Mouse (Mus musculus): ENCODE measurements around the gene Cytip. TPM values are rescaled to one million over a fixed set of nuclear protein-coding genes. Genes with fewer than 3 reads are reported as not detected.
"Not testable (repeated sequence)": the region's sequence is repeated elsewhere in the genome, so short reads cannot be mapped to it uniquely, and the experiment has no call there.

Cytip gene
- polyA plus RNA-seq, 1 experiment = 0.40 TPM

GRCm38 (mm10) chr2:58137676-58138075 is 57.7 kb downstream of the Cytip start:
- TF ChIP-seq POLR2A (IDR thresholded peaks at IDR 0.05; ENCODE audit: low read depth, low read length) = no peak
- TF ChIP-seq CTCF (IDR thresholded peaks at IDR 0.05; ENCODE audit: borderline replicate concordance, insufficient read depth, low read length) = no peak
- H3K4me3 ChIP-seq (ENCODE audit: insufficient read depth, low read length) = no peak overlapping the region
- peak overlapping the region; percentile 8; the same call in 1 of the 2 replicates for H3K27ac ChIP-seq (ENCODE audit: insufficient read depth, low read length)
- H3K4me1 ChIP-seq (ENCODE audit: control insufficient read depth, insufficient read depth, low read length) = peaks cover 7% of the 10 kb centered on the region

GRCm38 (mm10) chr2:58136526-58136925 is 58.8 kb downstream of the Cytip start:
- TF ChIP-seq CTCF (IDR thresholded peaks at IDR 0.05; ENCODE audit: borderline replicate concordance, insufficient read depth, low read length) (no peak), POLR2A (IDR thresholded peaks at IDR 0.05; ENCODE audit: low read depth, low read length) (no peak)
- no peak overlapping the region for H3K4me3 ChIP-seq (ENCODE audit: insufficient read depth, low read length)

GRCm38 (mm10) chr2:58135061-58135463 is 60.3 kb downstream of the Cytip start:
- TF ChIP-seq CTCF (IDR thresholded peaks at IDR 0.05; ENCODE audit: borderline replicate concordance, insufficient read depth, low read length) (no peak), POLR2A (IDR thresholded peaks at IDR 0.05; ENCODE audit: low read depth, low read length) (no peak)
- no peak overlapping the region for H3K4me3 ChIP-seq (ENCODE audit: insufficient read depth, low read length)
- H3K27ac ChIP-seq (ENCODE audit: insufficient read depth, low read length) = peak overlapping the region; percentile 93
- H3K4me1 ChIP-seq (ENCODE audit: control insufficient read depth, insufficient read depth, low read length) = peaks cover 7% of the 10 kb centered on the region

More at GRCm38 (mm10) chr2:58136526-58136925, 58.8 kb downstream of the Cytip start:
- H3K27ac ChIP-seq (ENCODE audit: insufficient read depth, low read length) = no peak overlapping the region; the same call in 1 of the 2 replicates
- peaks cover 7% of the 10 kb centered on the region for H3K4me1 ChIP-seq (ENCODE audit: control insufficient read depth, insufficient read depth, low read length)

GRCm38 (mm10) chr2:58132597-58132996 is 62.7 kb downstream of the Cytip start:
- Histone ChIP-seq H3K27ac (ENCODE audit: insufficient read depth, low read length) (no peak overlapping the region), H3K4me1 (ENCODE audit: control insufficient read depth, insufficient read depth, low read length) (peaks cover 7% of the 10 kb centered on the region), H3K4me3 (ENCODE audit: insufficient read depth, low read length) (no peak overlapping the region)
- TF ChIP-seq POLR2A (IDR thresholded peaks at IDR 0.05; ENCODE audit: low read depth, low read length) = no peak

- H3K27ac ChIP-seq (ENCODE audit: insufficient read depth, low read length) = no peak overlapping the region
- TF ChIP-seq POLR2A (IDR thresholded peaks at IDR 0.05; ENCODE audit: low read depth, low read length) (no peak), CTCF (IDR thresholded peaks at IDR 0.05; ENCODE audit: borderline replicate concordance, insufficient read depth, low read length) (no peak)
- H3K4me1 ChIP-seq (ENCODE audit: control insufficient read depth, insufficient read depth, low read length) = peaks cover 2% of the 10 kb centered on the region
- H3K4me3 ChIP-seq (ENCODE audit: insufficient read depth, low read length) = no peak overlapping the region
These were observed 65.4 kb downstream of the Cytip start for GRCm38 (mm10) chr2:58129903-58130302.

- TF ChIP-seq POLR2A (IDR thresholded peaks at IDR 0.05; ENCODE audit: low read depth, low read length) (no peak), CTCF (IDR thresholded peaks at IDR 0.05; ENCODE audit: borderline replicate concordance, insufficient read depth, low read length) (no peak)
- Histone ChIP-seq H3K4me3 (ENCODE audit: insufficient read depth, low read length) (no peak overlapping the region), H3K4me1 (ENCODE audit: control insufficient read depth, insufficient read depth, low read length) (no peaks in the 10 kb centered on the region), H3K27ac (ENCODE audit: insufficient read depth, low read length) (no peak overlapping the region)
These were observed 84.2 kb downstream of the Cytip start for GRCm38 (mm10) chr2:58111105-58111504.

- not testable (repeated sequence) for H3K4me3 ChIP-seq (ENCODE audit: insufficient read depth, low read length); H3K4me1 ChIP-seq (ENCODE audit: control insufficient read depth, insufficient read depth, low read length); H3K27ac ChIP-seq (ENCODE audit: insufficient read depth, low read length)
These were observed 87.4 kb downstream of the Cytip start for GRCm38 (mm10) chr2:58107887-58108286.

- TF ChIP-seq CTCF (IDR thresholded peaks at IDR 0.05; ENCODE audit: borderline replicate concordance, insufficient read depth, low read length) = no peak
- no peak for TF ChIP-seq POLR2A (IDR thresholded peaks at IDR 0.05; ENCODE audit: low read depth, low read length)
- no peak overlapping the region for H3K4me3 ChIP-seq (ENCODE audit: insufficient read depth, low read length)
- H3K27ac ChIP-seq (ENCODE audit: insufficient read depth, low read length) = no peak overlapping the region
- H3K4me1 ChIP-seq (ENCODE audit: control insufficient read depth, insufficient read depth, low read length) = no peaks in the 10 kb centered on the region
These were observed 88.3 kb downstream of the Cytip start for GRCm38 (mm10) chr2:58107046-58107445.

GRCm38 (mm10) chr2:58094818-58095217 is 100.5 kb downstream of the Cytip start:
- TF ChIP-seq CTCF (IDR thresholded peaks at IDR 0.05; ENCODE audit: borderline replicate concordance, insufficient read depth, low read length) (no peak), POLR2A (IDR thresholded peaks at IDR 0.05; ENCODE audit: low read depth, low read length) (no peak)
- H3K4me1 ChIP-seq (ENCODE audit: control insufficient read depth, insufficient read depth, low read length) = no peaks in the 10 kb centered on the region
- H3K4me3 ChIP-seq (ENCODE audit: insufficient read depth, low read length) = no peak overlapping the region
- no peak overlapping the region for H3K27ac ChIP-seq (ENCODE audit: insufficient read depth, low read length)

- Histone ChIP-seq H3K27ac (ENCODE audit: insufficient read depth, low read length) (no peak overlapping the region), H3K4me3 (ENCODE audit: insufficient read depth, low read length) (no peak overlapping the region), H3K4me1 (ENCODE audit: control insufficient read depth, insufficient read depth, low read length) (no peaks in the 10 kb centered on the region)
- TF ChIP-seq CTCF (IDR thresholded peaks at IDR 0.05; ENCODE audit: borderline replicate concordance, insufficient read depth, low read length) (no peak), POLR2A (IDR thresholded peaks at IDR 0.05; ENCODE audit: low read depth, low read length) (no peak)
These were observed 108.9 kb downstream of the Cytip start for GRCm38 (mm10) chr2:58086420-58086819.

GRCm38 (mm10) chr2:58079849-58080248 is 115.5 kb downstream of the Cytip start:
- TF ChIP-seq CTCF (IDR thresholded peaks at IDR 0.05; ENCODE audit: borderline replicate concordance, insufficient read depth, low read length) = no peak
- no peak for TF ChIP-seq POLR2A (IDR thresholded peaks at IDR 0.05; ENCODE audit: low read depth, low read length)
- Histone ChIP-seq H3K27ac (ENCODE audit: insufficient read depth, low read length) (peak overlapping the region; percentile 73), H3K4me3 (ENCODE audit: insufficient read depth, low read length) (no peak overlapping the region), H3K4me1 (ENCODE audit: control insufficient read depth, insufficient read depth, low read length) (no peaks in the 10 kb centered on the region)

Other genes starting within 250 kb of the Cytip start
- gene Galnt5, start 197.6 kb downstream of the Cytip start, polyA plus RNA-seq (2011; ENCODE audit: insufficient read length, low read depth, missing spikeins) = 0.73 and 0.84 TPM in 2 replicates
- gene Ermn, start 142.7 kb downstream of the Cytip start, polyA plus RNA-seq (2011; ENCODE audit: insufficient read length, low read depth, missing spikeins) = not detected in 2 replicates
- gene Acvr1c, start 162.4 kb upstream of the Cytip start, polyA plus RNA-seq (2011; ENCODE audit: insufficient read length, low read depth, missing spikeins) = 0.26 TPM in 1 of 2 replicates, not detected in the other

Data from embryonic fibroblast, embryonic 13.5 days (primary cell).